Mouse (Mus musculus): ENCODE results near the gene Sgk1. TPM values are rescaled to one million over a fixed set of nuclear protein-coding genes. Genes with fewer than 3 reads are reported as not detected.

Sgk1 gene
- 100 to 1,000 TPM in 1 of 2 experiments, 10 to 100 TPM in 1; 91.0 to 104 TPM for total RNA-seq (2021)
- long read RNA-seq, experiment 1, transcript Sgk1-201 (12 exons, 2,456 nt) = major isoform, 33 of 65 reads
- long read RNA-seq, experiment 1, transcript Sgk1-204 (14 exons, 3,096 nt) = minor isoform, 8 of 65 reads
- long read RNA-seq, experiment 1, transcript Sgk1-202 (12 exons, 2,576 nt) = minor isoform, 8 of 65 reads
- long read RNA-seq, experiment 1, partial matches to known transcripts = 7 of 65 reads
- long read RNA-seq, experiment 1, other reads (novel, unspliced or antisense) = 8 of 65 reads
- long read RNA-seq, experiment 2, transcript Sgk1-202 (12 exons, 2,576 nt) = minor isoform, 14 of 57 reads
- long read RNA-seq, experiment 2, transcript Sgk1-201 (12 exons, 2,456 nt) = major isoform, 25 of 57 reads
- long read RNA-seq, experiment 2, transcript Sgk1-204 (14 exons, 3,096 nt) = minor isoform, 11 of 57 reads
- long read RNA-seq, experiment 2, partial matches to known transcripts = 2 of 57 reads
- long read RNA-seq, experiment 2, other reads (novel, unspliced or antisense) = 5 of 57 reads

DNA sequence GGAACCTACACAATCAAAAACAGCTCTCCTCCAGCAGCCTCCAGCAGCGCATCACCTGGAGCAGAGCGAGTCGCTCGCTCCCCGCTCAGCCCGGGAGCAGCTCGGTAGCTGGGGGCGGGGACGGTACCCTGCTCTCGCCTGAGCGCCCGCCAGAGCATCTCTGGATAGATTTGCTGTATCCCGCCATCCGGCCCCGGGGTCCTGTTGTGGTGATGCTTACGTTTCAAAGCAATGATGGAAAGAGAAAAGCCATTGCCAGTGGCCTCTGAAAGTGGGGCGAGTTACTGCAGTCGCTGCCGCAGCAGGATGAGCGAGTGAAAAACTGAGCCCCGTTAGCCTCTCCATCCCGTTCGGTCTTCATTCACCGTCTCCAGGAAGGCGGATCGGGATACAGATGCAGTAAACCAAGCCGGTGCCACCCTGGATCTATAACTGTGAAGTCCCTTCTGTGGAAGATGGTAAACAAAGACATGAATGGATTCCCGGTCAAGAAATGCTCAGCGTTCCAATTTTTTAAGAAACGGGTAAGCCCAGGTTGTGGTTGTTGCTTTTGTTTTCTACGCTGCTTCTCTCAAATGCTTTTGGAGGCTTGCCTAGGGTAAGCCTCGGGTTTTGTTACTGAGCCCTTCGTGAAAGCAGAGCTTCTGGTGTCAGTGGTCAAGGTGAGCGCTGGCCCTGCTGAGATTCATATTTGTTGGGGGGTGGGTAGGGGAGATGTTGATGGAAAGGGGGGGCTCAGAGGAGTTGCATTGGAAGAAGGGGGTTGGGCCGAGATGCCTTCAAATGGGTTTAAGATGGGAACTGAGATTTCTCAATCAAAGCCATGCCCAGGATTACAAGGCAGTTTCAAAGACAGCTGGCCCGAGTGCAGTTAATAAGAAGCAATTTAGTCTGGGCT is at the start of gene Sgk1:
Sgk1 (plus strand) TSS at position 1 of the 898 bp plus-strand sequence.
- DNase-seq (ENCODE audit: low spot score in 2 of 2) = peak; percentile 54 to 67

DNA sequence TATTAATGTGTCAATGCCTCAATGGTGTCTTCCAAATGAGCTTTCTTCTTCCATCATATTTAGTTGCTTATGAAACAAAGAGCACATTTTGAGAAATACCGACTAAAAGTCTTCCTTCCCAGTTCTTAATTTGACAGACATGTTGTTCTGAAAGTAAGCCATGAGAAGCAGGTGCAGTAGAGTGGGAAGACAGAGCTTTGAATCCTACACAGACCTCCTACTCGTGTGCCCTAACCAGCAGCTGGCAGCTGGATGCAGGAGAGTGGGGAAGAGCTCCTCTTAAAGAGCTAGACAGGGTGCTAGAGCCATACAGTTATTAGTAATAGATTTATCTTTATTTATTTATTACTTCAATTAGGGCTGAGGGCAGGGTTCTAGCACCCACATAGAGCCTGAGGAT is 49.7 kb upstream of the Sgk1 start:
- peak in 1 of 2 experiments; percentile 29 for DNase-seq (ENCODE audit: low spot score in 2 of 2)

DNA sequence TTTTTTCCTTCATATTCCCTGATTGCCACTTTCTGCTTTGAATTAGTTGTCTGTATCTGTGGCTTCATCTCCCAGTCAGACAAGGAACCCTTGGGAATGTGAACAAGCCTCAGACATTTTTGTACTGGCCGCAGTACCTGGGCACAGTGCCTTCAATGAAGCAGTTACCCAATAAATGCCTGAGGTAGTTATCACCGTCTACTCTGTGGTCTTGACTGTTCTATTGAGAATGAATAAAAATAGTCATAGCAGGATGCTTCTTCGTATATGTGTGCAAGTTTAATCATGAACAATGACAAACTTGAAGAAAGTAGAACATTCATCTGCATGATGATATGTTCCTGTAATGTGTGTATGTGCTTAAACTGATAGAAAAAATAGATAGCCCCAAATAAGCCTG is 48.2 kb upstream of the Sgk1 start:
- no peak for DNase-seq (ENCODE audit: low spot score in 2 of 2)

DNA sequence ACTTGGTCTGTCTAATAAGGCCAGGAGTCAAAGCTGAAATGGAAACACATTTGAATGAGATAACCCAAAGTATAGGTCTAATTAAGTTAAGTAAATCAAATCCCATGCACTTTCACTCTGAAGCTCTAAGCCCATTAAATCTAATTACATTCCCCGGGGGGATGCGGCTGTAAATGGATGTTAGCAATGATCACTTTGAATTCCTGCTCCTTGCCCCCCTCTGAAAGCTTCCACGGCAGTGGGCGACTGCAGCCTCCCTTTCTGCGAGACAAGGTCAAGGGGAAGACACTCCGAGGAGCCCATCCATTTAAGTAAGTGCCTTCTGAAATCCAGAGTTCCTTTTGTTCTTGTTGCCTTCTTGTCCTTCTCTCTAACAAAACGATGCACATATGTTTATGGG is 46.9 kb upstream of the Sgk1 start:
- no peak for DNase-seq (ENCODE audit: low spot score in 2 of 2)

DNA sequence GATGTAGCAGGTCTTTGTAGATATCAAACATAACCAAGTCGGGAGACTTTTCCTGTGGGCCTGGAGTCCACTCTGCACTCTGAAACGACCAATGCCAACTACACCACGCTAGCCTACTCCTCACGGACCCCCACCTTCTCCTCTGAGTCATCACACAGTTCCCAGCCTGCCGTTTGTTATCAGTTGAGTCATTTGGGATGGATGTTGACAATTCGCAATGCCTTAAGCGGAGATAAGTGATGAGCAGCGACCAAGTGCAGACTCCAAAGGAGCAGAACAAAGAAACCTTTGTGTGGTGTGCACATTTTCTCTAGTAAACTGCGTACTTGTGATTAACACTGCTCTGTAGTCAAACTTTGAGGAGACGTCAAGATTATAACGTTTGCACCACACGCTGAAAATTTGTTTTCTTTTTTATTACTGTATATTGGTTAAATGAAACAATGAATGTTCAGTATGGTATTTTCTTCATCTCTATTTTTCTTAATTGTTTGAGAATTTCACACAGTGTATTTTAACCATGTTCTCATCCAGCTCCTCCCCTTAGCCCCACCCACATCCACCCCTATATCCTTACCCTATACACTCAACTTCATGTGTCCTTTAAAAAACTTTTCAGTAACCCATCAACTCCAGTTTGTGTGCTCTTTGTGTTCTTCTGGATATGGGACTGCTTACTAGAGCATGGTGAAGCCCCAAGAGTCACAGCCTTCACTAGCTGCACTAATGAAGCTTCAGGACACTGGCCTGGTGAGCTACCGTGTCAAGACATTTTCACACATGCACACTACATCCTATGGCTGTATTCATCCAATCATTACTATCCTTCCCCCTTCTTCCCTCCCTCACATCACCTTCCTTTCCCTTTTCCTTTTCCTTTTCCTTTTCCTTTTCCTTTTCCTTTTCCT is 42.5 kb upstream of the Sgk1 start:
- no peak for DNase-seq (ENCODE audit: low spot score in 2 of 2)

DNA sequence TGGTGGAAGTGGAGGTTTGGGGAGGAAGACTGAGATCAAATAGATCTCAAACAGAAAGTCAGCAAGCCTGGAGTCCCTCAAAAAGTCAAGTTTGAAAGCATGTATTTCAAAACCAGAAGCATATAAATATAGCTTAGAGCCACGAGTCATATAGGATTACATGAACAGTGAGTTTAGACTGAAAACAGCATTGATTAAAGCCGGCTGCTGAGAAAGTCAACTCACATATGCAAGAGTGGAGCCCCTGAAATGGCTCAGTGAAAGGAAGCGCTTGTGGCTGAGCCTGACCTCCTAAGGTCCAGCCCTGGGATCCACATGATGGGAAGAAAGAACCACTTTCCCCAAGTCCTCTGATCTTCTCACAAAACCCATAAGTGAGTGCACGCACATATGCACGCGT is 38.7 kb upstream of the Sgk1 start:
- DNase-seq (ENCODE audit: low spot score in 2 of 2) = no peak

DNA sequence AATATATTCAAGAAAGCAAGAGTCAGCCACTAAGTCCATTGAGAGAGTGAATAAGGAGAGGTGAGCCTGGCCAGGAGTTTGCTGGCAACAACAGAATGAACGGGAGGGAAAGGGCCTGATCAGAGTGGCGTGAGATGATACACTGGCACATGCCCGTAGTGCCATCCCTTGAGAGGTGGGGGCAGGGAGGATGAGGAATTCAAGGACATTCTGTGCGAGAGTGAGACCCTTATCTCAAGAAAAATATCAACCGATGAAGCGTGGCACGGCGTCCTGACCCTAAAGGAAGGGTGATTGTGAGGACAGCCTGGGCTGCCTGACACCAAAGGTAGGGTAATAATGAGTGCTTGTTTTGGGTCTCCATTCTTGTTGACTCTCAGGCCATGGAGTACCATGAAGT is 38.1 kb upstream of the Sgk1 start:
- DNase-seq (ENCODE audit: low spot score in 2 of 2) = no peak

DNA sequence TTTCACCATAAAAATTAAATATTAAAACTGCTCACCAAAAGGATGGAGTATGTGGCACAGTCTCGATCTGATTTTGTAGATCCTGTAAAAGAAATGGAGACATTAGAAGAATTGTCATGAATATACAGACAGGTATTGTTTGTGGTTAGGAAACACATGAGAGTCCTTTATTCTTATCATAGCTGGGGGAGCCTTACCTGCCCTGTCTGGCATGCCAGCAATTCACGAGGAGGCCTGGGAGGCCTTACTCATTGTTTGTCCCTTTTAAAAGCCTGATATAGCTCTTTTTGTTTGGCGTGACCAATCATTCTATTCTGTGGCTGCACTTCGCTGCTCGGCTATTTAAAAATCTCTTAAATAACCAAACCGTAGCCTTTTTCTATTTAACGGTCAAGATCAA is 37.6 kb upstream of the Sgk1 start:
- DNase-seq (ENCODE audit: low spot score in 2 of 2) = no peak

DNA sequence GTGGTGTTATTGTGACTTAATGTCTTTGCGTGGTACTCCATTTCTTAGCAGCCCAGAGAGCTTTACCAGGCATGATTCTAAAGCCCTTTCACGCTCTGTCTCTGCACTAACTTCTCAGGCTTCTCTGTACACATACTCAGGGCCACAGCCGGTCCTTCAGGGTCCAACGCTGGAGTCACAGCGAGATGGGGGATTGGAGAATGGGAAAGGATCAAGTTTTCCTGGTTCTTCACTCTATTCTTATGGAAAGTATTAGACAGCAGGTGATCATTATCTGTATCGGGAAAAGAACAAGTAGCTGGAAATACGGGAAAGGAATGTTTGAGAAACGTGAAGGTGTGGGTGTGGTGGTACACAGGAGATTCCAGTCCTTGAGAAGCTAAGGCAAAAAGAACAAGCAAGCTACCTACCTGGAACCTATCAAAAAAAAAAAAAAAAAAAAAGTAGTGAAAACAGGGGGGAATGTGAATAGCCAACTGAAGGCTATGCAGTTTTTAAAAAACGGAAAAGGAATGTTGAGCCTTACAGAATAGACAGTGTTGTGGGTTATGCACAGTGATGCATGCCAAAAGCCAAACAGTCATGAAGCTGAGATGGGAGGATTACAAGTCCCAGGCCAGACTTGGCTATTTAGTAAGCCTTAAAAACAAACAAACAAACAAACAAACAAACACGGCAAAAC is 36.2 kb upstream of the Sgk1 start:
- no peak for DNase-seq (ENCODE audit: low spot score in 2 of 2)

DNA sequence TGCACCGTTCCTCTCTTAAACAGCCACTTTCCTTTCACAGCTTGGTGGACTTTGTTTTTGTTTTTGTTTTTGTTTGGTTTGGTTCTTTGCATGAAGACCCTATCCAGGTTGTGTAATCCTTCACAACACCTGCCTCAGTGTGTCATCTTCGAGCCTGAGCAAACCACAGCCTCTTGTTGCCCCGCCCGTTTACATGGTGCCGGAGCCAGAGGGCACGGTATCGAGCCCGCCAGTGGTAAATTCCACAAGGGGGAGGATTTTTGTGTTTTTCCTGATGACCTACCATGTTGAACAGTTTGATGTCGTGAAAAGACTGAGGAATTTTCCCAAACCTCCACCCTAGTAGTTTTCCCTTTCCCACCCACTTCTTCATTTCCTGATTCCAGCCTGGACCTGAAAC is 35.6 kb upstream of the Sgk1 start:
- DNase-seq (ENCODE audit: low spot score in 2 of 2) = no peak

DNA sequence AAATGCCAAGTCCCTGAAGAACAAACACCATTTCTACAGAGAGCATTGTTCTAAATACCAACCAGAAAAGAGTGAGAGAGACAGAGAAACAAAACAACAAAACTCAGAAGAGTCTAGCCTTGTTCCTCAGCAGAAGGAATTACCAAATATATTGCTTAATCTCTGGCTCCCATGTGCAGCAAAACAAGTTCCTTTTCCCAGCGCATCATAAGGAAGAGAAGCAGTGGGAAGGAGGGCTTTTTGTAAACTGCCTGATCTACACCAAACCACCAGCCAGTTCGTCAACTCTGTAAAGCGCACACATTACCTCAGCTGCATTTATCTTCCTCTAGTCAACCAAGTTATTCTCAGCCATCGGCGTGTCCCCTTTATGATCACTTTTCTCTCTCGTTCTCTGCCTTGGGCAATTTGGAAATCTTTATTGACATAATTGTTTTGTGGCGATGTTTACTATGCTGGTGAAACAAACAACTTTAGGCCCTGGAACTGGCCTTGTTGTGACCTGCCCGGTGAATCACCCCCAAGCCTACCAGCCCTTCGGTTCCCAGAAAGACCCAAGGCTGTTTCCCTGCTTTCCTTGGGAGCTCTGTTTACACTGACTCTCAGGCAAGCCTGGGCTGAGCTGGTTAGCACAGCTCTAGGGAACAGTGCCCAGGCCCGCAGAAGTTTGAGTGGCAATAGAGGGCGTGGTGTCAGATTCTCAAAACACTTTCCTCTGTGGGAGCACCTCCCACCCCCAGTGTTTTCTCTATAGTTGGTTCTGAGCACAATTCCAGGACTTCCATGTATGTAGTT is 34.8 kb upstream of the Sgk1 start:
- DNase-seq (ENCODE audit: low spot score in 2 of 2) = no peak

DNA sequence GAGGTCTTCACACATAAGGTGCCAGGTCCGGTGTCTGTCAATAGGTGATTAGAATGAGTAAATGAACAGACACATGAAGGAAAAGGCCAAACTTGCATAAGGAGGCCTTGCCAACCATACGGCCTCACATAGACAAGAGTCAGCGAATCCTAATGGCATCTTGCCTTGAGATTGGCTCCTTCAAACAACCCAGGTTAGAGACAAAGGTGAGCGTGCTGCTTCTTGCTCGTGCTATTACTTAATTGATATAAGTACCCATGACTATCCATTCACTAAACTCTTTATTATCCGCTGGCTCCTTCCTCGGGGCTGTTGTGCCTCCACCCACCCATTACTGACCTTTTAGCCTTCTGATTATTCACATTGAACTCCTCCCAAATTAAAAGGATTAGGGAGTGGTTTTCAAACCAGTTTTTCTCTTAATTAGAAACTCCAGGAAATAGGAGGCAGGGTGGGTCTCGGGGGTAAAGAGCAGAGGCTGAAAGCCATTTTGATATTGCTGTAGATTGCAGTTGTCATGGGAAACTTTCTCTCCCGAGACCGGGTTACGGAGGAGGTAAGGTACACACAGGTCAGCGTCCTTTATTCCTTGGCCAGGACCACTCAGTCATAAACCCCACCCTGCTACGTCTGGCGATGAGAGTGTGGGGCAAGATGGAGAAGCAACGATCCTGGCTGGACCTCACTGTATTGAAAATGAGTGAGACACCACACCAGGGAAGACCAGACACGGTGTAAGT is 33.9 kb upstream of the Sgk1 start:
- DNase-seq (ENCODE audit: low spot score in 2 of 2) = no peak

DNA sequence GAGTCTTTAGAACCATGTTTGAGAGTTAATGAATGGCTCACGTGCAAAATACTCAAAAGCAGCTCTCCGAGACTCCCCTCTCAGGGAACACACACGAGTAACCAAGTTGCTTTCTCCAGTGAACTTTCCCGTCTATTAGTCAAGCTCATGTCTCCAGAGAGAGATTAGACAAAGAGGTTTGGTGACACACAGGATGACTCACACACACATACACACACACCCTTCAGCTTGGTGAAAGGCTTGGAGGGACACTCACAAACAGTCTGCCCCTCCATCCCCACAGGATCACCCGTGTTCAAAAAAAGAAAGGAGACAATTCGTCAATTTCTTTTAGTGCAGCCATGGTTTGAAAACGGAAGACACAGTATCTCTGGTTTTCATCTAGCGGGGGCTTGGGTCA is 32.7 kb upstream of the Sgk1 start:
- DNase-seq (ENCODE audit: low spot score in 2 of 2) = no peak

DNA sequence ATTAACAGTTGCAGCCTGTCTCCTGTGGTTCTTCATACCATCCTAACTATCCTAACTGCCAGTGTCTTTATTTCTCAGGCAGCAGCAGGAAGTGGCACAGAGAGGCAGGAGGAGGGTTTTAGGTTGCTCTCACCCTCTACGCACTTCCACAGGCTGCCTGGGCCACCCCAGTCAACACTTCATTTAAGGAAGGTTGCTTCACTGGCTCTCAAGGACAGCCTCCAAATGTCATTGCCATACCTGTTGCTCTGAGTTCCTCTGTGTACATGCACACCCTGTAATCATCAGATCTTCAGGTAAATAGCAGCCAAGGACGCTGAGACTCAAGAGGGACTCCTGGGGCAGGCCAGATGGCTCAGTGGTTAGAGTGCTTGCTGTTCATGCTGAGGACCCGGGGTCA is 31.7 kb upstream of the Sgk1 start:
- DNase-seq (ENCODE audit: low spot score in 2 of 2) = no peak

DNA sequence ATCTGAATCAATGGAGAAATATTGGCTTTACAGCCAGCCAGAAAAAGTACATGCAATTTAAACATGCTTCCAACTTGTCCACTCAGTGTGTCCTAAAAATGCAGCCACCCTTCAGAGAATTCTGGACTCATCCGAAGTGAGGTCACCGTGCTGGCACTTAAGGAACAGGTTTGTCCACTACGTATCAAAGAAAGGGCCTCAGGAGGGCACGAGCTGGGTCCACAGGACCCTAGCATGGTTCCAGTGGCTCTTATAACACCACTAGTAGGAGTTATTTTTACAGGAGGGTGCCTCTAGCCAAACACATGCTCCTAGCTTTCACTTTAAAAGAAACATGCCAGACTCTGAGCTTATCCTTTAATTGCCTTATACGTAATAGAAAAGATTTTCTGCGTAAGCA is 28.9 kb upstream of the Sgk1 start:
- DNase-seq (ENCODE audit: low spot score in 2 of 2) = no peak

DNA sequence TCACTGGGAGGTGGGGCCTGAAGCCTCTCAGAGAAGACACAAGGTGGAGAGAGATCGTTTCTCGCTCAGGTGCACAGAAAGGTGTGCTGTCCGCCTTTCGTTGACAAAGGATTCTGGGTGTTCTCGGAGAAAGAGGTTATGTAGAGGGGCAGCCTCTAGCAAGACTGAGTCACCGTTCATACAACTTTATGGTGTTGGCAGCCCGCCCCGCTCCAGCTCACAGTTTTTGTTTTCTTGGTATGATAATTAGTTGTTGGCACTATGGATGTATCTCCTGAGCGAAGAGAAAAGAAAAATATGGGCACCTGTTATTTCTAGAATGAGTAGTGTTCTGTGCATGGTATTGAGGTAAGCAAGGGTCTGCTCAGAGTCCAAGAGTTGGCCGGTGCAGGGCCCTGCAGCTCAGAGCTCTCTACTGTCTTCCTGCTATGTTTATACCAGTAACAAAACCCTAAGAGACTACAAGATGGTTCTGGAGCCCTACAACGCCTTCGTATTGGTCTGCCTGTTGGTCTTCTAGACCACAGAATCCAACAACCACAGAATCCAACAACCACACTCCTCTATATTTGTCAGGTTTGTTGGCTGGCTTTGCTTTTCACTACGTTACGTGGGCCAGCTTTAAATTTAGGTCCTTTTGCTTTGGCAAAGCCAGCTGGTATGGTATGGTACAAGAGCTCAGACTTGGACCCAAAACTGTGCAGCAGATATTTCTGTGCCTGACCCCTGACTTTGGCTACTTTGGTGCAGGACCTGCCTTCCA is 28.2 kb upstream of the Sgk1 start:
- DNase-seq (ENCODE audit: low spot score in 2 of 2) = no peak

DNA sequence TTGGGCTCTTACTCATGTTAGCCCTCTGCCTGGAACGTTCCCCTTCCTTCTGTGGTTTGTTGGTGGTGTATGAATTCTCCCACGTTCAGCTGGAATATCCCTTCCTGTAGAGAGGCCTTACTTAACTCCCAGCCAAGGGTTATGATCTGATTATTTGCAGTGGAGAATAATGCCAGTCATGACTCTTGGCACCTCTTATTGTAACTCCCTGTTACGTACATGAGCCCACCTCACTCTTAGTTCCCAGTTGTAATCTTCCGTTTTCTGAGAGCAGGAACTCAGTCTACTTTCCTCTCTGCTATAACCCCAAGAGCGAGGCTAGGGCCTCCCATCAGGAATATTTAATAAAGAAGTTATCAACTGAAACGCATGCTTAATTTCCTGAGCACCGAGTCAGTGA is 26.6 kb upstream of the Sgk1 start:
- DNase-seq (ENCODE audit: low spot score in 2 of 2) = no peak

DNA sequence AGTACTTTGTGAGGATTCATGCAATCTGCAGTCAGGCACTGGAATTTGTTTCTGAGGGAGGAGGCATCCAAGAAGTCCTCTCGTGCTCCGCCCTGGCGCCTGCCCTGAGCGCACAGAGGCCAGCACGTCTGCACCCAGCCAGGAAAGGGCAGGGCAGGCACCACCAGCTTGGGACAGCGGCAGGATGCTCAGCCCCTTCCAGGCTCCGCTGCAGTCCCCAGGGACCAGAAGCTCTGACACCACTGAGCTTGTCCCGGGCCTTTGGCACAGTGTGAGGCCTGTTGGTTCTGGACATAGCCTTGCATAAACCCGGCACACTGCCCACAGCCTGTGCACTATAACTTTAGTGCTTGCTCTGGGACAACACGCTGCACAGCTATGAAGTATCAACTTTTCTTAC is 24.3 kb upstream of the Sgk1 start:
- DNase-seq (ENCODE audit: low spot score in 2 of 2) = no peak

Data from layer of hippocampus, postnatal 14 days (tissue).